Mouse (Mus musculus) olfactory bulb, adult 2 months (tissue): Measurements from ENCODE around the gene Tmem72.

ENCODE experiments used
- CTCF ChIP-seq: fragments of 200-500 bp; IDR thresholded peaks from 2 replicates; pipeline ENCODE4 v1.5.1; 2012; ENCODE audit warnings: low read depth, mild to moderate bottlenecking, low read length, moderate library complexity; ENCODE audit not compliant: insufficient read depth
- POLR2A ChIP-seq: fragments of 200-500 bp; IDR thresholded peaks from 2 replicates; pipeline ENCODE4 v1.6.1; 2012; ENCODE audit warnings: mild to moderate bottlenecking, low read depth, low read length, moderate library complexity; ENCODE audit not compliant: insufficient read depth

DNA sequence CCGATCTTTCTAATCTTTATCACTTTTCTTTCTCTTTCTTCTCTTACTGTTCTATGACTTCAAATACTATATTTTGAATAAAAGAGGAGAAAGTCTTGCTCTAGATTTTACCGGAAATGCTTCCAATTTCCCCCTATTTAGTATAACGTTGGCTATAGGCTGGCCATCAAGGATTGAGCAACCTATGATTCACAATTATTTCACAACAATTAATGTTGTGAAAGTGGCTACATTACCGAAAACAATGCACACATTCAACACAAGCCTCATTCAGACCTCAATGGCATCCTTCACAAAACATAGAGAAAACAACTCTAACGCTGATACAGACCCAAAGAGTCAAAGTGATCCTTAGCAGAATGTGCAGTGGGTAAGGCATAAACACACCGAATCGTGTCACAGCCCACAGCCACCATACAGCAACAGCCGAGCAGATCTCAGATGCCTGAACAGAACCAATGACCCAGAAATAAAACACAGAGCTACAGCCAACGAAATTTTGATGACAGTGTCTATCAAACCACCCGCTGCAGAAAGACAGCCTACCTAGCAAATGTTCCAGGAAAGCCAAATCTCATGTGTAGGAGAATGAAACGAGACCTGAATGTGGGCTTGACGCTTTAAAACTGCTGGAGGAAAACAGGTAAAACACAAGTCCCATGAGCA, 50.5 kb downstream of the Tmem72 start:
- TF ChIP-seq CTCF (no peak), POLR2A (no peak)
